Mouse (Mus musculus) embryonic facial prominence, embryonic 11.5 days (tissue): ENCODE data around the gene Kntc1. TPM values are rescaled to one million over a fixed set of nuclear protein-coding genes. Genes with fewer than 3 reads are reported as not detected.

ENCODE experiments used
- ATAC-seq: fragments of 200-750 bp; cut with Nextera tagmentation; replicated peaks from 2 replicates; pipeline ENCODE4 v1.8.0; 2017; ENCODE audit warnings: low read depth; ENCODE audit not compliant: insufficient number of reproducible peaks, low FRiP score, low TSS enrichment
- DNase-seq: peaks from one replicate; pipeline ENCODE4 v3.0.0-alpha.2; 2015; ENCODE audit warnings: low spot score
- H3K27ac ChIP-seq: fragments of 300-500 bp; sonication (generic); replicated peaks from 2 replicates; pipeline ENCODE4 v1.5.1; 2014; ENCODE audit warnings: mild to moderate bottlenecking, low read depth, low read length, control low read depth
- H3K27me3 ChIP-seq: fragments of 300-500 bp; sonication (generic); 2 replicates; pipeline ENCODE4 v1.6.1; 2014; ENCODE audit warnings: mild to moderate bottlenecking, low read length, moderate library complexity, mixed read lengths; ENCODE audit not compliant: control insufficient read depth, insufficient read depth
- H3K36me3 ChIP-seq: fragments of 300-500 bp; sonication (generic); replicated peaks from 2 replicates; pipeline ENCODE4 v1.6.1; 2014; ENCODE audit warnings: low read depth, mild to moderate bottlenecking, low read length, moderate library complexity, mixed read lengths; ENCODE audit not compliant: control insufficient read depth, insufficient read depth
- H3K4me1 ChIP-seq: fragments of 300-500 bp; sonication (generic); 2 replicates; pipeline ENCODE4 v1.6.1; 2014; ENCODE audit warnings: low read length, mixed read lengths; ENCODE audit not compliant: control insufficient read depth, insufficient read depth
- H3K4me2 ChIP-seq: fragments of 300-500 bp; sonication (generic); 2 replicates; pipeline ENCODE4 v1.6.1; 2014; ENCODE audit warnings: low read depth, mild to moderate bottlenecking, control low read depth, low read length, moderate library complexity
- H3K4me3 ChIP-seq: fragments of 300-500 bp; sonication (generic); 2 replicates; pipeline ENCODE4 v1.5.1; 2014; ENCODE audit warnings: low read depth, low read length, control low read depth
- H3K9ac ChIP-seq: fragments of 300-500 bp; sonication (generic); replicated peaks from 2 replicates; pipeline ENCODE4 v1.6.1; 2014; ENCODE audit warnings: mild to moderate bottlenecking, control low read depth, low read length
- H3K9me3 ChIP-seq: fragments of 300-500 bp; sonication (generic); replicated peaks from 2 replicates; pipeline ENCODE4 v1.6.1; 2016; ENCODE audit warnings: mild to moderate bottlenecking, low read length, inconsistent platforms, mixed read lengths; ENCODE audit not compliant: control insufficient read depth
- WGBS: fragments of 180-500 bp; shearing (Covaris S2); extraction: QIAGEN DNeasy Blood & Tissue Kit; methylation state at CpG from one replicate; pipeline ENCODE4 v1.1.7; 2014; 5-methylcytosine and 5-hydroxymethylcytosine counted together
- polyA plus RNA-seq: library from polyadenylated mRNA; unstranded; fragments of >200 nt; fragmentation: Nextera tagmentation; extraction: Ambion mirVana; gene quantifications from 2 replicates; pipeline ENCODE4 v1.2.1, GENCODE M21; 2014

Kntc1 gene
- polyA plus RNA-seq, 1 experiment from 2014 or later: 36.4 TPM

GRCm38 (mm10) chr5:123773441-123773840 is 23.9 kb downstream of the Kntc1 start:
- Histone ChIP-seq H3K4me3 (no peak overlapping the region), H3K9ac (no peak overlapping the region), H3K9me3 (no peaks in the 10 kb centered on the region), H3K36me3 (peaks cover 2% of the 10 kb centered on the region), H3K27me3 (no peaks in the 10 kb centered on the region), H3K4me1 (no peaks in the 10 kb centered on the region), H3K27ac (no peak overlapping the region), H3K4me2 (no peak overlapping the region)
- 92% methylated on average over 9 of the region's 9 CpGs for WGBS
- no peak for DNase-seq
- no peak for ATAC-seq

GRCm38 (mm10) chr5:123780716-123781115 is 31.2 kb downstream of the Kntc1 start:
- Histone ChIP-seq H3K9me3 (no peaks in the 10 kb centered on the region), H3K4me1 (no peaks in the 10 kb centered on the region), H3K9ac (no peak overlapping the region), H3K4me3 (no peak overlapping the region), H3K27me3 (no peaks in the 10 kb centered on the region), H3K36me3 (peaks cover 3% of the 10 kb centered on the region), H3K27ac (no peak overlapping the region), H3K4me2 (no peak overlapping the region)
- DNase-seq: no peak
- no peak for ATAC-seq
- WGBS: 88% methylated on average over 8 of the region's 8 CpGs

- Histone ChIP-seq H3K4me2 (no peak overlapping the region), H3K4me3 (no peak overlapping the region), H3K9ac (no peak overlapping the region), H3K9me3 (no peaks in the 10 kb centered on the region), H3K27ac (no peak overlapping the region), H3K27me3 (no peaks in the 10 kb centered on the region), H3K4me1 (no peaks in the 10 kb centered on the region), H3K36me3 (peaks cover 4% of the 10 kb centered on the region)
- DNase-seq: no peak
- ATAC-seq: no peak
- 90% methylated on average over 4 of the region's 4 CpGs for WGBS
These were observed 32.3 kb downstream of the Kntc1 start for GRCm38 (mm10) chr5:123781864-123782263.

- ATAC-seq (no peak), DNase-seq (no peak)
- H3K36me3 ChIP-seq: peaks cover 5% of the 10 kb centered on the region
- no peak overlapping the region for H3K4me2 ChIP-seq
- WGBS: 89% methylated on average over 7 of the region's 7 CpGs
- no peaks in the 10 kb centered on the region for H3K4me1 ChIP-seq
- no peaks in the 10 kb centered on the region for H3K9me3 ChIP-seq
- no peaks in the 10 kb centered on the region for H3K27me3 ChIP-seq
- H3K4me3 ChIP-seq: no peak overlapping the region
- H3K27ac ChIP-seq: no peak overlapping the region
- no peak overlapping the region for H3K9ac ChIP-seq
These were observed 39.5 kb downstream of the Kntc1 start for GRCm38 (mm10) chr5:123788976-123789375.

GRCm38 (mm10) chr5:123793081-123793480 is 43.6 kb downstream of the Kntc1 start:
- ATAC-seq (no peak), DNase-seq (no peak)
- Histone ChIP-seq H3K9ac (no peak overlapping the region), H3K9me3 (no peaks in the 10 kb centered on the region), H3K4me2 (no peak overlapping the region), H3K4me3 (no peak overlapping the region), H3K27me3 (no peaks in the 10 kb centered on the region), H3K36me3 (peaks cover 3% of the 10 kb centered on the region), H3K4me1 (no peaks in the 10 kb centered on the region), H3K27ac (no peak overlapping the region)
- 92% methylated on average over 2 of the region's 2 CpGs for WGBS

- no peak overlapping the region for H3K9ac ChIP-seq
- ATAC-seq (no peak), DNase-seq (no peak)
- H3K27ac ChIP-seq: no peak overlapping the region
- no peaks in the 10 kb centered on the region for H3K4me1 ChIP-seq
- H3K4me3 ChIP-seq: no peak overlapping the region
- H3K9me3 ChIP-seq: no peaks in the 10 kb centered on the region
- 94% methylated on average over 11 of the region's 11 CpGs for WGBS
- peaks cover 12% of the 10 kb centered on the region; the same call in 1 of the 2 replicates for H3K36me3 ChIP-seq
- no peak overlapping the region for H3K4me2 ChIP-seq
- H3K27me3 ChIP-seq: no peaks in the 10 kb centered on the region
These were observed 56.8 kb downstream of the Kntc1 start for GRCm38 (mm10) chr5:123806334-123806733.

- H3K4me1 ChIP-seq: no peaks in the 10 kb centered on the region
- no peak overlapping the region for H3K9ac ChIP-seq
- H3K4me2 ChIP-seq: no peak overlapping the region
- H3K27ac ChIP-seq: no peak overlapping the region
- no peak overlapping the region for H3K4me3 ChIP-seq
- DNase-seq (no peak), ATAC-seq (no peak)
- H3K36me3 ChIP-seq: peaks cover 6% of the 10 kb centered on the region; the same call in 1 of the 2 replicates
- H3K9me3 ChIP-seq: no peaks in the 10 kb centered on the region
- H3K27me3 ChIP-seq: no peaks in the 10 kb centered on the region
- WGBS: 86% methylated on average over 5 of the region's 5 CpGs
These were observed 59.0 kb downstream of the Kntc1 start for GRCm38 (mm10) chr5:123808541-123808940.

GRCm38 (mm10) chr5:123809156-123809555 is 59.6 kb downstream of the Kntc1 start:
- ATAC-seq (no peak), DNase-seq (no peak)
- no peaks in the 10 kb centered on the region for H3K4me1 ChIP-seq
- H3K27ac ChIP-seq: no peak overlapping the region
- WGBS: 93% methylated on average over 13 of the region's 13 CpGs
- H3K4me3 ChIP-seq: no peak overlapping the region
- no peak overlapping the region for H3K4me2 ChIP-seq
- H3K9ac ChIP-seq: no peak overlapping the region
- H3K27me3 ChIP-seq: no peaks in the 10 kb centered on the region
- no peaks in the 10 kb centered on the region for H3K9me3 ChIP-seq
- H3K36me3 ChIP-seq: peaks cover 6% of the 10 kb centered on the region; the same call in 1 of the 2 replicates
